Mouse (Mus musculus) subcutaneous adipose tissue, adult 2 months (tissue): ENCODE data around the gene Gpr165. TPM values are rescaled to one million over a fixed set of nuclear protein-coding genes. Genes with fewer than 3 reads are reported as not detected.

Experiments
- polyA plus RNA-seq: library from polyadenylated mRNA; depleted of rRNA; stranded (reverse); fragments of >200 nt; gene quantifications from 2 replicates; pipeline ENCODE4 v1.2.3, GENCODE M21; 2012; ENCODE audit warnings: low replicate concordance; rRNA removed

Gene Gpr165
- 0.16 and 0.21 TPM in 2 replicates for polyA plus RNA-seq

GRCm38 (mm10) chrX:96712907-96713774 is at the start of gene Gpr165:
Gene Gpr165 (plus strand): TSS chrX:96713441.

